Mouse (Mus musculus) hindbrain, embryonic 13.5 days (tissue): ENCODE results near the gene Vps37b. TPM values are rescaled to one million over a fixed set of nuclear protein-coding genes. Genes with fewer than 3 reads are reported as not detected.

Experiments used
- ATAC-seq: fragments of 200-750 bp; cut with Nextera tagmentation; 2 replicates; pipeline ENCODE4 v1.8.0; 2017; ENCODE audit warnings: moderate TSS enrichment; ENCODE audit not compliant: low FRiP score
- H3K27ac ChIP-seq: fragments of 300-500 bp; sonication (generic); 2 replicates; pipeline ENCODE4 v1.5.1; 2015; ENCODE audit warnings: inconsistent platforms, mild to moderate bottlenecking, moderate library complexity
- H3K27me3 ChIP-seq: fragments of 300-500 bp; sonication (generic); 2 replicates; pipeline ENCODE4 v1.6.1; 2015; ENCODE audit warnings: mild to moderate bottlenecking, inconsistent platforms
- H3K36me3 ChIP-seq: fragments of 300-500 bp; sonication (generic); 2 replicates; pipeline ENCODE4 v1.6.1; 2015; ENCODE audit warnings: mild to moderate bottlenecking, inconsistent platforms
- H3K4me1 ChIP-seq: fragments of 300-500 bp; sonication (generic); replicated peaks from 2 replicates; pipeline ENCODE4 v1.6.1; 2015; ENCODE audit warnings: inconsistent platforms
- H3K4me2 ChIP-seq: fragments of 300-500 bp; sonication (generic); 2 replicates; pipeline ENCODE4 v1.6.1; 2015; ENCODE audit warnings: inconsistent platforms, mild to moderate bottlenecking, moderate library complexity
- H3K4me3 ChIP-seq: fragments of 300-500 bp; sonication (generic); 2 replicates; pipeline ENCODE4 v1.5.1; 2015; ENCODE audit warnings: mild to moderate bottlenecking, inconsistent platforms
- H3K9ac ChIP-seq: fragments of 300-500 bp; sonication (generic); 2 replicates; pipeline ENCODE4 v1.6.1; 2015; ENCODE audit warnings: mild to moderate bottlenecking, inconsistent platforms
- H3K9me3 ChIP-seq: fragments of 300-500 bp; sonication (generic); 2 replicates; pipeline ENCODE4 v1.6.1; 2016; ENCODE audit warnings: inconsistent platforms
- WGBS: fragments of 180-500 bp; shearing (Covaris S2); methylation state at CpG from one replicate; pipeline ENCODE4 v1.1.7; 2015; 5-methylcytosine and 5-hydroxymethylcytosine counted together
- polyA plus RNA-seq: library from polyadenylated mRNA; unstranded; fragments of >200 nt; fragmentation: Nextera tagmentation; extraction: Ambion mirVana; gene quantifications from 2 replicates; pipeline ENCODE4 v1.2.1, GENCODE M21; 2015

Vps37b gene
- polyA plus RNA-seq, 1 experiment from 2014 or later = 84.7 TPM

- peaks cover 13% of the 10 kb centered on the region for H3K36me3 ChIP-seq
- WGBS = 70% methylated on average over 6 of the region's 6 CpGs
- ATAC-seq = no peak
Measured at GRCm38 (mm10) chr5:123995388-123995787, 36.7 kb downstream of the Vps37b start.

DNA sequence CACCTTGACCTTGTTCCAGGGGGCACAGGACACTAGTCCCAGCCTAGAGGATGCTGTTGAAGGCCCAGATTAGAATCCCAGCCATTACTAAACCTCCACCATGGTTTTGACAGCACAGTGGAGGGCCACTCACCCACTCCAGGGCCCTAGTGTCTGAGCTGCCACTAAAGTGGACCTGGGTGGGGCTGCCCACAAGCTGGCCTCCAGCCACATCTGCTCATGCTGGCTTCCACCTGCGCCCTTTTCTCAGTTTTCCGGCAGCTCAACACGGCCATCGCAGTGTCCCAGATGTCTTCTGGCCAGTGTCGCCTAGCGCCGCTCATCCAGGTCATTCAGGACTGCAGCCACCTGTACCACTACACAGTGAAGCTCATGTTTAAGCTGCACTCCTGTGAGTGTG, 37.6 kb downstream of the Vps37b start:
- Histone ChIP-seq H3K27ac (peak overlapping the region; percentile 73; the same call in 1 of the 2 replicates), H3K9ac (no peak overlapping the region), H3K4me2 (no peak overlapping the region), H3K36me3 (peaks cover 8% of the 10 kb centered on the region), H3K4me3 (no peak overlapping the region), H3K4me1 (peaks cover 49% of the 10 kb centered on the region), H3K27me3 (peaks cover 41% of the 10 kb centered on the region), H3K9me3 (no peaks in the 10 kb centered on the region)
- WGBS = 93% methylated on average over 7 of the region's 7 CpGs
- no peak for ATAC-seq

More at GRCm38 (mm10) chr5:123995388-123995787, 36.7 kb downstream of the Vps37b start:
- no peaks in the 10 kb centered on the region for H3K9me3 ChIP-seq
- H3K9ac ChIP-seq = no peak overlapping the region
- no peak overlapping the region for H3K4me2 ChIP-seq
- H3K4me1 ChIP-seq = peaks cover 39% of the 10 kb centered on the region
- peaks cover 42% of the 10 kb centered on the region for H3K27me3 ChIP-seq
- H3K27ac ChIP-seq = no peak overlapping the region
- H3K4me3 ChIP-seq = no peak overlapping the region

DNA sequence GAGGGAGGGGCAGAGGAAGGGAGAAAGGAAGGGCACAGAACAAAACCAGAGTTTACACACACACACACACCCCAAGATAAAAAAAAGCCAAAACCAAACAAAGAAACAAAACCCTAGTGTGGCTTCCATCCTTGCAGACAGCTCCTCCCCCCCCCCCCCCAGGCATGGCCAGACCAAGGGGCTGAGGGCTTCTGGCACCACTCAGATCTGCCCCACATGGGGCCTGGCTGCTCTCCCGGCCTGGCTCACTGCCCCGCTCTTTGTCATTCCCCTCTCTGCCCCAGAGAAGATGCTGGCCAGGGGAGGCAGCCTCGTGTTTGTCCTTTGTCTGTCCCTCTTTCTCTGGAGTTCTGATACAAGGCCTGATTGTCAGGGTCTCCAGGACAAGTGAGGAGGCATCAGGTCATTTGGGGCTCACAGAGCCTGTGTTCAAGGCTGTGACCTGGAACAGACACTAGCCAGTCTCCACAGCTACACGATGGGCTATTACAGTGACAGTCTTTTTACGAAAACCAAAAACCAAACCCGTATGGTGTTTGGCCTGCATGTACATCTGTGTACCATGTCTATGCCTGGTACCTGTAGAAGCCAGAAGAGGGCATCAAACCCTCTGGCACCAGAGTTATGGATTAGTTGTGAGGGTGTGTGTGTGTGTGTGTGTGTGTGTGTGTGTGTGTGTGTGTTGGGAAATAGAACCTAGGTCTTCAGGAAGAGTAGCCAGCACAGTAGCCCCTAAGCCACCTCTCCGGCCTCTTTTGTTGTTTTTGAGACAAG, 38.6 kb downstream of the Vps37b start:
- ATAC-seq = peak; percentile 69
- Histone ChIP-seq H3K4me3 (no peak overlapping the region), H3K4me2 (no peak overlapping the region), H3K9ac (peak overlapping the region; percentile 19; the same call in 1 of the 2 replicates), H3K27me3 (peaks cover 46% of the 10 kb centered on the region), H3K36me3 (no peaks in the 10 kb centered on the region), H3K27ac (peak overlapping the region; percentile 73), H3K4me1 (peaks cover 56% of the 10 kb centered on the region), H3K9me3 (no peaks in the 10 kb centered on the region)
- WGBS = 52% methylated on average over 7 of the region's 7 CpGs

GRCm38 (mm10) chr5:123992794-123993193, 39.3 kb downstream of the Vps37b start:
- ATAC-seq = peak; percentile 33; the same call in 1 of the 2 replicates
- Histone ChIP-seq H3K4me3 (no peak overlapping the region), H3K36me3 (no peaks in the 10 kb centered on the region), H3K9ac (no peak overlapping the region), H3K4me2 (no peak overlapping the region), H3K4me1 (peaks cover 56% of the 10 kb centered on the region), H3K27ac (peak overlapping the region; percentile 73; the same call in 1 of the 2 replicates), H3K27me3 (peaks cover 52% of the 10 kb centered on the region), H3K9me3 (no peaks in the 10 kb centered on the region)
- 30% methylated on average over 5 of the region's 5 CpGs for WGBS

DNA sequence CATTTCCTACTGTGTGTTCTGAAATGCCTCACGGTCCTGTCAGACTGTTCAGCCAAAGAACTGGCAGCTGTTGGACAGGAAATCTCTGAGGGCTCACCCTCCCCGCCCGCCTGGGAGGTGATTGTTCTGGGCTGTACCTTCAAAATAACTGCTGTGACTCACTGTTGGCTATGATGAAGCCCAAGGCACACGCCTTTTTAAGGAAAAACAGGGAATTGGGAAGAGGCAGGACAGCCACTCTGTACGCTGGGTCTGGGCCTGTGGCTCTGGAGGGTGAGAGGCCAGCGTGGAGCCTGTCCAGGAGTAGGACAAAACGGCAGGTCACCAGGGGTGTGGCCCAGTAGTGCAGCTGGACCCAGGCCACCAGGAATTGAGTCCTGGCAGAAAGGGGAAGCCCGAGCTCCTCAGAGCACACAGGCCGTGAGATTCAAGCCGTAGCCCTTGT, 39.9 kb downstream of the Vps37b start:
- no peak for ATAC-seq
- Histone ChIP-seq H3K9ac (no peak overlapping the region), H3K9me3 (no peaks in the 10 kb centered on the region), H3K27ac (0 out of 2 replicates have a peak overlapping the region, but pooled peaks have one; percentile 35), H3K4me2 (no peak overlapping the region), H3K4me3 (no peak overlapping the region), H3K4me1 (peaks cover 55% of the 10 kb centered on the region), H3K36me3 (no peaks in the 10 kb centered on the region), H3K27me3 (peaks cover 58% of the 10 kb centered on the region)
- WGBS = 82% methylated on average over 10 of the region's 10 CpGs

DNA sequence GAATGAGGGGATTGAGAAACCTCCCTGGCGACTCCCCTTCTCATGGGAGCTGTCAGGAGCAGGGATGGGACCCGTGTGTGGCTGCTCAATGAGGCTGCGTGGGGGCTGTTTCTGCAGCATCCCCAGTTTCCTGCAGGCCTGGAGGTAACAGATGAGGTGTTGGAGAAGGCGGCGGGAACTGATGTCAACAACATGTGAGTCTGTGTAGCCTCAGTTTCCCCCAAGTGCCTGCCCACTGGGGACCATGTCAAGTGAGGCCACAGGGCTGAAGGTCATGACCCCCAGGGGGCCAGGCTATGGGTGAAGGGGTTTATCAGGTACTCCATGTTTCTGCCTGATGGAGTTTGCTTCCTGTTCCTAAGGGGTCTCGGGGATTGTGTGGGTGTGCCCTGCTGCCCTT, 40.7 kb downstream of the Vps37b start:
- Histone ChIP-seq H3K9ac (peak overlapping the region; percentile 30), H3K4me2 (no peak overlapping the region), H3K4me1 (peaks cover 54% of the 10 kb centered on the region), H3K36me3 (no peaks in the 10 kb centered on the region), H3K4me3 (no peak overlapping the region), H3K9me3 (no peaks in the 10 kb centered on the region), H3K27me3 (peaks cover 67% of the 10 kb centered on the region), H3K27ac (no peak overlapping the region)
- no peak for ATAC-seq
- WGBS = 83% methylated on average over 6 of the region's 6 CpGs

DNA sequence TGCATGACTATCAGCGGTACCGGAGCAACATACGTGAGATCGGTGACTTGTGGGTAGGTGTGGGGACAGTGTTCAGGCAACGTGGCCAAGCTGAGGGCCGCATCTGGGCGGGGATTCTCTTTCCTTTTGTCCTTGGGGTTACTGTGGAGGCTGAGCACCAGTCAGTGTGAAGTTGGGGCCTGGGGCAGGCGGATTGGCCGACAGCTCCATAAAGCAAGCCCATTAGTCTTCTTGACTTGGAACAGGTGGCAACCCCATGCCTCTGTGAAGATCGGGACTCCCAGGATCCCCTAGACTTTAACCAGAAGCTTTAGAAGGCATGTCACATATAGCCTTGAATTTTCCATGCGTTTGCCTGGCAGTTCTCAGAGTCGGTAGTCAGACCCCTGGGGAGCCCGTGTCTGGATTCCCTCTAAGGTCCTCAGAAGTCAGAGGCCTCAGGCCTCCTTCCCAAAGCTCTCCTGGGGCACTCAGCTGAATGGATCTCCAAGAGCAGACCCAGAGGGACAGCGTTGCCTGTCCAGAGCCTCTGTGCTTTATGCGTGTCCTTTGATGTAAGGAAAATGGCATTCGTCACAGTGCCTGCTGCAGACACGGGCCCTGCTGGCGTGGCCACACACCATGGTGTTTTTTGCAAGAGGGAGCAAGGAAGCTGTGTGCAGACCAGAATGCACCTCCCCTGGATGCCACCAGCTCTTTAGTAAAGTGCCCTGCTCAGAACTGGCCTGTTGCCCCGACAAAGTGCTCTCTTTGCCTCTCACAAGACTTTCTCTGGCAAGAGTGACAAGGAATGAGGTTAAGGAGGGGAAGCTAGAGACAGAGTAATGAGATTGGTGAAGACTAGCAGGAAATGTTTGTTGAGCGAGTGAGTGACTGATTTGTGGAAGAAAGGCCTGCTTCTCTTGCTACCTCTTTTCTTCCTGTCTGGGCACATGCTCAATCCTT, 41.9 kb downstream of the Vps37b start:
- ATAC-seq = no peak
- H3K4me3 ChIP-seq = no peak overlapping the region
- WGBS = 33% methylated on average over 20 of the region's 20 CpGs
- H3K4me1 ChIP-seq = peaks cover 54% of the 10 kb centered on the region
- no peaks in the 10 kb centered on the region for H3K36me3 ChIP-seq
- peak overlapping the region; percentile 36 for H3K9ac ChIP-seq
- H3K27ac ChIP-seq = 0 out of 2 replicates have a peak overlapping the region, but pooled peaks have one; percentile 35
- H3K27me3 ChIP-seq = peaks cover 72% of the 10 kb centered on the region
- no peak overlapping the region for H3K4me2 ChIP-seq
- no peaks in the 10 kb centered on the region for H3K9me3 ChIP-seq

DNA sequence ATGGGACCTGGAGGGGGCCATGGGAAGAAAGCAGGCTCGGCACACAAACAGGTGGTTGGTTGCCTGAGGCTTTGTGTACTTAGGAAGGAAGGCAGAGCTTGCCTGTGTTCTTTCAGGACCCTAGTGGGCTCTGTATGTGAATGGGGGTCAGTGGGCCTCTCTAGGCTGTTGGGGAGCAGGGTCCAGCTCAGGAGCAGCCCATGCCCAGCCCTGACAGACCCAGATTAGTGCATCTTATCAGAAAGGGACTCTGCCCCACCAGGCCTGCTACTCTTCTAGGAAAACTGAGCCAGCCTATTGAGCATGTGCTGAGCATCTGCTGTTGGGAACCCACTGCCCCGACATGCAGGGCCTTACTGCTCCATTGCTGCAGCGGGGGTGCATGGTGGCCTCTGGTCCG, 44.6 kb downstream of the Vps37b start:
- H3K9ac ChIP-seq = no peak overlapping the region
- no peak for ATAC-seq
- H3K36me3 ChIP-seq = no peaks in the 10 kb centered on the region
- H3K4me1 ChIP-seq = peaks cover 47% of the 10 kb centered on the region
- H3K4me2 ChIP-seq = no peak overlapping the region
- peaks cover 85% of the 10 kb centered on the region for H3K27me3 ChIP-seq
- no peaks in the 10 kb centered on the region for H3K9me3 ChIP-seq
- H3K4me3 ChIP-seq = no peak overlapping the region
- WGBS = 77% methylated on average over 4 of the region's 4 CpGs
- no peak overlapping the region for H3K27ac ChIP-seq

- Histone ChIP-seq H3K27ac (no peak overlapping the region), H3K9me3 (no peaks in the 10 kb centered on the region), H3K4me1 (peaks cover 42% of the 10 kb centered on the region), H3K9ac (no peak overlapping the region), H3K27me3 (peaks cover 79% of the 10 kb centered on the region), H3K4me3 (no peak overlapping the region), H3K4me2 (no peak overlapping the region), H3K36me3 (no peaks in the 10 kb centered on the region)
- ATAC-seq = no peak
- WGBS = 94% methylated on average over 2 of the region's 2 CpGs
Measured at GRCm38 (mm10) chr5:123986925-123987324, 45.1 kb downstream of the Vps37b start.

DNA sequence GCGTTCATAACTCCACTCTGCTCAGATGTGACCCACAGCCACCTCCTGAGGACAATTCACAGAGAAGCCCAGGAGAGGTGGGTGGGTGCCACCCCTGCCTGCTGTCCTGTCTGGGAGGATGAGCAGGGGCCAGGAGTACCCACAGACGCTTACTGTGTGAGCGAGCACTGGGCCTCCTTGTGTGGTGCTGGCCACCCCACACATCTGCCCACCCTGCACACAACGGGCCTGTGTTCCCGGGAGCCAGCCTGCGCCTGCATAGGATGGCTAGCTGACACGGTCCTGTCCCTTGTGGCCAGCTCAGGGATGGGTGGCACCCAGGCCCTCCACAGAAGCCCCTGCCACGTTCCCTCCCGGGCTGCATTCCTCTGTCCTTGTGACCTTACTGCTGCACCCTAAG, 46.6 kb downstream of the Vps37b start:
- H3K27me3 ChIP-seq = peaks cover 76% of the 10 kb centered on the region
- no peak overlapping the region for H3K4me3 ChIP-seq
- H3K27ac ChIP-seq = no peak overlapping the region
- H3K36me3 ChIP-seq = no peaks in the 10 kb centered on the region
- 79% methylated on average over 9 of the region's 9 CpGs for WGBS
- no peaks in the 10 kb centered on the region for H3K9me3 ChIP-seq
- no peak overlapping the region for H3K9ac ChIP-seq
- no peak overlapping the region for H3K4me2 ChIP-seq
- peaks cover 27% of the 10 kb centered on the region for H3K4me1 ChIP-seq
- ATAC-seq = no peak

DNA sequence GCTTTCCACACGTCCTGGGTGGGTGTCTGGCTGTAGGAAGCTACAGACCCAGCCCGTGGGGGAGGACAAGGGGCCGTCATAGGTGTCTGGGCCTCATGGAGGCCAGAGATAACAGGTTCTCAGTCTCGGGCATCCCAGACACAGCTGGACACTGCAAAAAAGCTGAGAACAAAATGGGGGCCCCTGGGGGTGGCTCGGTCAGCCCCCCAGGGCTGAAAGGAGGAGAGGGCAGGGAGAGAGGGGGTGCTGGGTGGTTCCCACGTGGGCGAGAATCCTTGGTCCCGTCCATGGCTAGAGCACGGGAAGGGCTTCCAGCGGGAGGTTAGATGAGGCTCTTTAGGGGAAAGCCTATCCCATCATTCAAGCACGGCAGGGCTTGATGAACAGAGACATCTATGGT, 49.2 kb downstream of the Vps37b start:
- Histone ChIP-seq H3K4me1 (peaks cover 15% of the 10 kb centered on the region), H3K27me3 (peaks cover 72% of the 10 kb centered on the region), H3K9ac (no peak overlapping the region), H3K36me3 (no peaks in the 10 kb centered on the region), H3K4me3 (no peak overlapping the region), H3K9me3 (no peaks in the 10 kb centered on the region), H3K27ac (no peak overlapping the region), H3K4me2 (no peak overlapping the region)
- WGBS = 85% methylated on average over 11 of the region's 11 CpGs
- no peak for ATAC-seq

DNA sequence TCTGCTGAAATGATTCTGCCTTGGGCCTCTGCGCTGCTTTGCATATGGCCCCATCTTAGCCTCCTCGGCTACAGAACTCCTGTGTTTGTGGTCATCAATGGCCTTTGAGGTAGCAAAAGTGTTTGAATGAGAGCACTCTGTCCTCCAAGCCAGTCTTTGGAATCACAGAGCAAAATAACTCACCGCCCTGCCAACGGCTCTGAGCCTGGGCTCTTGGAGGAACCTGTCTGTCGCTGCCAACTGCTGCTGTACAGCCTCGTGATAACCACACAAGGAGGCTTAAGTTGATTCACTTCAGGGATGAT, 50.9 kb downstream of the Vps37b start:
- Histone ChIP-seq H3K4me2 (no peak overlapping the region), H3K4me1 (peaks cover 12% of the 10 kb centered on the region), H3K27ac (no peak overlapping the region), H3K4me3 (no peak overlapping the region), H3K36me3 (no peaks in the 10 kb centered on the region), H3K27me3 (peaks cover 72% of the 10 kb centered on the region), H3K9me3 (no peaks in the 10 kb centered on the region), H3K9ac (no peak overlapping the region)
- ATAC-seq = no peak
- WGBS = 78% methylated on average over 6 of the region's 6 CpGs
